Mouse (Mus musculus): Measurements from ENCODE around the gene Slc2a9. TPM values are rescaled to one million over a fixed set of nuclear protein-coding genes. Genes with fewer than 3 reads are reported as not detected.

Slc2a9 gene
- polyA plus RNA-seq, 1 experiment = 3.1 TPM

GRCm38 (mm10) chr5:38505435-38505765 lies 2.5 kb upstream of the Slc2a9 start:
- no peak overlapping the region for H3K4me3 ChIP-seq (ENCODE audit: insufficient read depth, low read length)
- 0 out of 2 replicates have a peak, but pooled peaks cover 3% of the 10 kb centered on the region for H3K4me1 ChIP-seq (ENCODE audit: control insufficient read depth, insufficient read depth, low read length)
- no peak for TF ChIP-seq POLR2A (IDR thresholded peaks at IDR 0.05; ENCODE audit: low read depth, low read length)
- TF ChIP-seq CTCF (IDR thresholded peaks at IDR 0.05; ENCODE audit: borderline replicate concordance, insufficient read depth, low read length) = no peak
- no peak overlapping the region for H3K27ac ChIP-seq (ENCODE audit: insufficient read depth, low read length)

- Histone ChIP-seq H3K27ac (ENCODE audit: insufficient read depth, low read length) (no peak overlapping the region), H3K4me3 (ENCODE audit: insufficient read depth, low read length) (no peak overlapping the region), H3K4me1 (ENCODE audit: control insufficient read depth, insufficient read depth, low read length) (0 out of 2 replicates have a peak, but pooled peaks cover 3% of the 10 kb centered on the region)
- TF ChIP-seq POLR2A (IDR thresholded peaks at IDR 0.05; ENCODE audit: low read depth, low read length) (no peak), CTCF (IDR thresholded peaks at IDR 0.05; ENCODE audit: borderline replicate concordance, insufficient read depth, low read length) (no peak)
Measured at GRCm38 (mm10) chr5:38504747-38505434, 1.9 kb upstream of the Slc2a9 start.

GRCm38 (mm10) chr5:38504116-38504515 lies 1.2 kb upstream of the Slc2a9 start:
- Histone ChIP-seq H3K4me1 (ENCODE audit: control insufficient read depth, insufficient read depth, low read length) (0 out of 2 replicates have a peak, but pooled peaks cover 3% of the 10 kb centered on the region), H3K27ac (ENCODE audit: insufficient read depth, low read length) (no peak overlapping the region), H3K4me3 (ENCODE audit: insufficient read depth, low read length) (no peak overlapping the region)
- TF ChIP-seq POLR2A (IDR thresholded peaks at IDR 0.05; ENCODE audit: low read depth, low read length) = no peak
- TF ChIP-seq CTCF (IDR thresholded peaks at IDR 0.05; ENCODE audit: borderline replicate concordance, insufficient read depth, low read length) = no peak

GRCm38 (mm10) chr5:38500043-38500442 lies 2.9 kb downstream of the Slc2a9 start:
- H3K4me3 ChIP-seq (ENCODE audit: insufficient read depth, low read length) = no peak overlapping the region
- no peaks in the 10 kb centered on the region for H3K4me1 ChIP-seq (ENCODE audit: control insufficient read depth, insufficient read depth, low read length)
- TF ChIP-seq POLR2A (IDR thresholded peaks at IDR 0.05; ENCODE audit: low read depth, low read length) (no peak), CTCF (IDR thresholded peaks at IDR 0.05; ENCODE audit: borderline replicate concordance, insufficient read depth, low read length) (no peak)
- H3K27ac ChIP-seq (ENCODE audit: insufficient read depth, low read length) = no peak overlapping the region

GRCm38 (mm10) chr5:38499316-38499811 lies 3.6 kb downstream of the Slc2a9 start:
- Histone ChIP-seq H3K4me3 (ENCODE audit: insufficient read depth, low read length) (no peak overlapping the region), H3K27ac (ENCODE audit: insufficient read depth, low read length) (no peak overlapping the region), H3K4me1 (ENCODE audit: control insufficient read depth, insufficient read depth, low read length) (no peaks in the 10 kb centered on the region)
- TF ChIP-seq CTCF (IDR thresholded peaks at IDR 0.05; ENCODE audit: borderline replicate concordance, insufficient read depth, low read length) = no peak
- TF ChIP-seq POLR2A (IDR thresholded peaks at IDR 0.05; ENCODE audit: low read depth, low read length) = no peak

- TF ChIP-seq POLR2A (IDR thresholded peaks at IDR 0.05; ENCODE audit: low read depth, low read length) = no peak
- no peak for TF ChIP-seq CTCF (IDR thresholded peaks at IDR 0.05; ENCODE audit: borderline replicate concordance, insufficient read depth, low read length)
- Histone ChIP-seq H3K27ac (ENCODE audit: insufficient read depth, low read length) (no peak overlapping the region), H3K4me3 (ENCODE audit: insufficient read depth, low read length) (no peak overlapping the region), H3K4me1 (ENCODE audit: control insufficient read depth, insufficient read depth, low read length) (no peaks in the 10 kb centered on the region)
Measured at GRCm38 (mm10) chr5:38498479-38498878, 4.5 kb downstream of the Slc2a9 start.

GRCm38 (mm10) chr5:38496491-38497057 lies 6.4 kb downstream of the Slc2a9 start:
- no peak for TF ChIP-seq POLR2A (IDR thresholded peaks at IDR 0.05; ENCODE audit: low read depth, low read length)
- TF ChIP-seq CTCF (IDR thresholded peaks at IDR 0.05; ENCODE audit: borderline replicate concordance, insufficient read depth, low read length) = no peak
- H3K4me1 ChIP-seq (ENCODE audit: control insufficient read depth, insufficient read depth, low read length) = no peaks in the 10 kb centered on the region
- no peak overlapping the region for H3K27ac ChIP-seq (ENCODE audit: insufficient read depth, low read length)
- no peak overlapping the region for H3K4me3 ChIP-seq (ENCODE audit: insufficient read depth, low read length)

GRCm38 (mm10) chr5:38493890-38494289 lies 9.1 kb downstream of the Slc2a9 start:
- Histone ChIP-seq H3K4me3 (ENCODE audit: insufficient read depth, low read length) (no peak overlapping the region), H3K4me1 (ENCODE audit: control insufficient read depth, insufficient read depth, low read length) (no peaks in the 10 kb centered on the region), H3K27ac (ENCODE audit: insufficient read depth, low read length) (no peak overlapping the region)
- TF ChIP-seq POLR2A (IDR thresholded peaks at IDR 0.05; ENCODE audit: low read depth, low read length) (no peak), CTCF (IDR thresholded peaks at IDR 0.05; ENCODE audit: borderline replicate concordance, insufficient read depth, low read length) (no peak)

GRCm38 (mm10) chr5:38491763-38492162 lies 11.2 kb downstream of the Slc2a9 start:
- no peak overlapping the region for H3K27ac ChIP-seq (ENCODE audit: insufficient read depth, low read length)
- H3K4me3 ChIP-seq (ENCODE audit: insufficient read depth, low read length) = no peak overlapping the region
- H3K4me1 ChIP-seq (ENCODE audit: control insufficient read depth, insufficient read depth, low read length) = no peaks in the 10 kb centered on the region
- TF ChIP-seq POLR2A (IDR thresholded peaks at IDR 0.05; ENCODE audit: low read depth, low read length) (no peak), CTCF (IDR thresholded peaks at IDR 0.05; ENCODE audit: borderline replicate concordance, insufficient read depth, low read length) (no peak)

GRCm38 (mm10) chr5:38489739-38490138 lies 13.2 kb downstream of the Slc2a9 start:
- TF ChIP-seq POLR2A (IDR thresholded peaks at IDR 0.05; ENCODE audit: low read depth, low read length) (no peak), CTCF (IDR thresholded peaks at IDR 0.05; ENCODE audit: borderline replicate concordance, insufficient read depth, low read length) (no peak)
- H3K27ac ChIP-seq (ENCODE audit: insufficient read depth, low read length) = no peak overlapping the region
- H3K4me3 ChIP-seq (ENCODE audit: insufficient read depth, low read length) = no peak overlapping the region
- H3K4me1 ChIP-seq (ENCODE audit: control insufficient read depth, insufficient read depth, low read length) = no peaks in the 10 kb centered on the region
